Mouse (Mus musculus) brain, embryonic 14.5 days (tissue): Measurements from ENCODE around the gene Scn3b.

Experiments
- CTCF ChIP-seq: fragments of 200-500 bp; IDR thresholded peaks from 2 replicates; pipeline ENCODE4 v1.5.1; 2012; ENCODE audit warnings: inconsistent platforms, mild to moderate bottlenecking, moderate library complexity, borderline replicate concordance; ENCODE audit not compliant: insufficient read depth, insufficient read length; ENCODE audit errors: extremely low read depth
- POLR2A ChIP-seq: fragments of 200-500 bp; IDR thresholded peaks from 2 replicates; pipeline ENCODE4 v1.6.1; 2012; ENCODE audit warnings: mild to moderate bottlenecking, inconsistent platforms, borderline replicate concordance; ENCODE audit not compliant: poor library complexity, insufficient read depth, insufficient read length, severe bottlenecking; ENCODE audit errors: extremely low read depth

- no peak for TF ChIP-seq CTCF
- no peak for TF ChIP-seq POLR2A
Observed at GRCm38 (mm10) chr9:40332326-40332725, 63.3 kb downstream of the Scn3b start.
